Mouse (Mus musculus): Measurements from ENCODE around the gene Id3. TPM values are rescaled to one million over a fixed set of nuclear protein-coding genes. Genes with fewer than 3 reads are reported as not detected.

The Id3 gene
- polyA plus RNA-seq, 1 experiment from 2014 or later = 118 TPM

DNA sequence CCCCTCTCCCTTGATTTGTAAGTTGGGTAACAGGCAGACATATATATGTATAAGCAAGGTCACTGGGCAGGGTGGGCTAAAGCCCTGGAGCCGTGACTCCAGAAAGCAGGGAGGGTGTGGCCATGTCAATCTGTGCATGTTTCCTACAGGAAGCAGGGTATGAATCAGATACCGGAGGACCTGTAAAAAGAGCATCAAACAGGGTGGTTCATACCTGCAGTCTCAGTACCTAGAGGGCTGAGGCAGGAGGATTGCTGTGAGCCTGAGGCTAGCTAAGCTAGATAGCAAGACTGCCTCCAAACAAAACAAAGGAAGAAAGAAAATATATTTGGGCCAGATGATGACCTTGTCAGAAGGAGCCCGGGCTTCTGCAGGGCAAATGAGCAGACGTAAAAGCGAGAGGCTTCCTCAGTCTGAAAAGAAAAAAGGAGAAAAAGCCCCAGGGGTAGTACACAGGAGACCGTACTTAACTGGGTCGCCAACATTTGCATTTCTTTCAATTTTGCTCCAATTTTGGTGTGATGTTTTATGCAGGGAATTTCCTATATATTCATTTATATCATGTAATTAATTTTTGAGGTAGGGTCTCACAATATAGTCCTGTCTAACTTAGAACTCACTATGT, 21.3 kb upstream of the Id3 start:
- H3K4me2 ChIP-seq (ENCODE audit: low read length) = no peak overlapping the region
- 83% methylated on average over 7 of the region's 7 CpGs for WGBS
- H3K27me3 ChIP-seq (replicated peaks; ENCODE audit: control insufficient read depth, insufficient read depth, low read length) = no peaks in the 10 kb centered on the region
- no peak overlapping the region for H3K27ac ChIP-seq (ENCODE audit: low read depth, low read length)
- H3K9me3 ChIP-seq (replicated peaks; ENCODE audit: control insufficient read depth, low read length) = no peaks in the 10 kb centered on the region
- DNase-seq (ENCODE audit: low spot score) (no peak), ATAC-seq (no peak)
- no peaks in the 10 kb centered on the region for H3K4me1 ChIP-seq (ENCODE audit: control insufficient read depth, insufficient read depth, low read length)
- H3K4me3 ChIP-seq (ENCODE audit: low read depth, low read length) = no peak overlapping the region
- H3K9ac ChIP-seq (ENCODE audit: low read length) = no peak overlapping the region
- no peaks in the 10 kb centered on the region for H3K36me3 ChIP-seq (ENCODE audit: control insufficient read depth, insufficient read depth, low read length)

DNA sequence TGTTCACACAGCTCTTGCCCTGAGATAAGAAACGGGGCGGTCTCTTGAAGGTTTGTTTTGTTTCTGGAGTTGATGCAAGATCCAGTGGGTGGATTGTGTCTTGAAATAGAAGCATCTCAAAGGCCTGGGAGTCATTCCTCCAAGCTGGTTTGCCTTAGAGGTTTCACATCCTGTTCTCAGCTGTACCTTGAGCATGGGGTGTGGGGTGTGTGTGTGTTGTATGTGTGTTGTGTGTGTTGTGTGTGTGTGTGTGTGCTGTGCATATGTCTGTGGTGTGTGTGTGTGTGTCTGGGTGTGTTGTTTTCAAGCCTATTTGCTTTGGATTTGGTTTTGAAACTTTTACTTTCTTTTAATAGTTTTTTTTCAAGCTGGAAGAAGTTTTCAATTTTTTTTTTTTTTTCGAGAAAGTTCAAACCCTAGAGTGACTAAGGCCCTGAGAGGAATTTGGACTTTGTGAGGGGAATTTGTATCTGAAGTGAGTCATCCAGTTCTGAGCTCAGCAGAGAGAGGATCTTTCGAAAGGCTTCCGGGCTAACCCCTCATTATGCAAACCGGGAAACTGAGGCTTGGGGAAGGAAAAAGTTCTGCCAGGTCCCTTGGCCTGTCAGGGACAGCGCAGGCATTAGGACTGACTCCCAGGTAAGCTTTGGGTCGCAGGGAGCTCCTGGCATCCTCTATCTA, 20.0 kb upstream of the Id3 start:
- DNase-seq (ENCODE audit: low spot score) (no peak), ATAC-seq (no peak)
- WGBS = 77% methylated on average over 8 of the region's 8 CpGs
- no peak overlapping the region for H3K27ac ChIP-seq (ENCODE audit: low read depth, low read length)
- H3K4me1 ChIP-seq (ENCODE audit: control insufficient read depth, insufficient read depth, low read length) = no peaks in the 10 kb centered on the region
- no peaks in the 10 kb centered on the region for H3K36me3 ChIP-seq (ENCODE audit: control insufficient read depth, insufficient read depth, low read length)
- H3K9ac ChIP-seq (ENCODE audit: low read length) = no peak overlapping the region
- no peaks in the 10 kb centered on the region for H3K9me3 ChIP-seq (replicated peaks; ENCODE audit: control insufficient read depth, low read length)
- no peak overlapping the region for H3K4me2 ChIP-seq (ENCODE audit: low read length)
- no peaks in the 10 kb centered on the region for H3K27me3 ChIP-seq (replicated peaks; ENCODE audit: control insufficient read depth, insufficient read depth, low read length)
- no peak overlapping the region for H3K4me3 ChIP-seq (ENCODE audit: low read depth, low read length)

DNA sequence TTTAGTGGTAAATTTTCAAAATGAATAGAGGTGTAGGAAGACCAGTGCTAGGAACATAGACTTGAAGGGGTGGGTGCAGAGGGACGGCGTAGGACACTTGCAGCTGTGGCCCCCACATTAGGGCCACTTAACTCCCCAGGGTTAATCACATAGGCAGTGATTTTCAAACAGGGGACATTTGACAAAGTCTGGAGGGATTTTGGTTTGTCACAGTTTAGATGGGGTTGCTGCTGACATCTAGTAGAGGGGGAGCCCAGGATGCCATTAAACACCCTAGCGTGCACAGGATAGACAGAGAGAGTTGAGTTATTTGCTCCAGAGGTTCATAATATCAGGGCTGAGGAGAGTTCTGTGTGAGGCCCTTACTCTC, 19.5 kb upstream of the Id3 start:
- Histone ChIP-seq H3K27ac (ENCODE audit: low read depth, low read length) (no peak overlapping the region), H3K4me1 (ENCODE audit: control insufficient read depth, insufficient read depth, low read length) (no peaks in the 10 kb centered on the region), H3K27me3 (replicated peaks; ENCODE audit: control insufficient read depth, insufficient read depth, low read length) (no peaks in the 10 kb centered on the region), H3K36me3 (ENCODE audit: control insufficient read depth, insufficient read depth, low read length) (no peaks in the 10 kb centered on the region), H3K9ac (ENCODE audit: low read length) (no peak overlapping the region), H3K4me3 (ENCODE audit: low read depth, low read length) (no peak overlapping the region), H3K4me2 (ENCODE audit: low read length) (no peak overlapping the region), H3K9me3 (replicated peaks; ENCODE audit: control insufficient read depth, low read length) (no peaks in the 10 kb centered on the region)
- DNase-seq (ENCODE audit: low spot score) (no peak), ATAC-seq (no peak)
- WGBS = 96% methylated on average over 3 of the region's 3 CpGs

DNA sequence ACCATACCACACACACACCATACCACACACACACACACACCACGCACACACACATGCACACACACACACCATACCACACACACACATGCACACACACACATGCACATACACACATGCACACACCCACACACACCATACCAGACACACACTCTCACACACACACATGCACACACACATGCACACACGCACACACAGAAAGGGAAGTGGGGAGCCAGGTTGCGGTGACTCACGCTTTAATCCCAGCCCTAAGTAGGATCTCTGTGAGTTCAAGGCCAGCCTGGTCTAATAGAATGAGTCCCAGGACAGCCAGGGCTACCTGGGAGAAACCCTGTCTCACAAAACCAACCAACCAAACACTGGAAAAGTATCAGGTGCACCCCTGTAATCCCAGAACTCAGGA, 18.7 kb upstream of the Id3 start:
- H3K9ac ChIP-seq (ENCODE audit: low read length) = no peak overlapping the region
- H3K9me3 ChIP-seq (replicated peaks; ENCODE audit: control insufficient read depth, low read length) = no peaks in the 10 kb centered on the region
- no peaks in the 10 kb centered on the region for H3K36me3 ChIP-seq (ENCODE audit: control insufficient read depth, insufficient read depth, low read length)
- no peaks in the 10 kb centered on the region for H3K4me1 ChIP-seq (ENCODE audit: control insufficient read depth, insufficient read depth, low read length)
- 98% methylated on average over 4 of the region's 4 CpGs for WGBS
- no peak overlapping the region for H3K27ac ChIP-seq (ENCODE audit: low read depth, low read length)
- H3K4me2 ChIP-seq (ENCODE audit: low read length) = no peak overlapping the region
- DNase-seq (ENCODE audit: low spot score) (no peak), ATAC-seq (no peak)
- no peak overlapping the region for H3K4me3 ChIP-seq (ENCODE audit: low read depth, low read length)
- H3K27me3 ChIP-seq (replicated peaks; ENCODE audit: control insufficient read depth, insufficient read depth, low read length) = no peaks in the 10 kb centered on the region

DNA sequence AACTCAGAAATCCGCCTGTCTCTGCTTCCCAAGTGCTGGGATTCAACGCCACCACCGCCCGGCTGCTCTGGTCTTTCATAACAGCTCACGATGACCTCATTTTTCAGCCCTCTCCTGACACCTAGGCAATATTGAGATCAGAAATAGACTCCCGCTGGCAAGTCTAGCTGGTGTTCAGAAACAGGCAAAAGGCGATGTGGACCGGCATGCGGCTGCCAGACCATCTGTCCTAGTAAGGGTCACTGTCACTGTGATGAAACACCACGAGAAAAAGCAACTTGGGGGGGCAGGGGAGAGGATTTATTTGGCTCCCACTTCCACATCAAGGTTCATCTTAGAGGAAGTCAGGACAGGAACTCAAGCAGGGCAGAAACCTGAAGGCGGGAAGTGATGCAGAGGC, 17.8 kb upstream of the Id3 start:
- no peaks in the 10 kb centered on the region for H3K27me3 ChIP-seq (replicated peaks; ENCODE audit: control insufficient read depth, insufficient read depth, low read length)
- no peaks in the 10 kb centered on the region for H3K9me3 ChIP-seq (replicated peaks; ENCODE audit: control insufficient read depth, low read length)
- no peak for ATAC-seq
- H3K9ac ChIP-seq (ENCODE audit: low read length) = no peak overlapping the region
- H3K4me2 ChIP-seq (ENCODE audit: low read length) = no peak overlapping the region
- H3K36me3 ChIP-seq (ENCODE audit: control insufficient read depth, insufficient read depth, low read length) = no peaks in the 10 kb centered on the region
- no peak overlapping the region for H3K4me3 ChIP-seq (ENCODE audit: low read depth, low read length)
- no peaks in the 10 kb centered on the region for H3K4me1 ChIP-seq (ENCODE audit: control insufficient read depth, insufficient read depth, low read length)
- no peak overlapping the region for H3K27ac ChIP-seq (ENCODE audit: low read depth, low read length)
- WGBS = 90% methylated on average over 11 of the region's 11 CpGs
- no peak for DNase-seq (ENCODE audit: low spot score)

DNA sequence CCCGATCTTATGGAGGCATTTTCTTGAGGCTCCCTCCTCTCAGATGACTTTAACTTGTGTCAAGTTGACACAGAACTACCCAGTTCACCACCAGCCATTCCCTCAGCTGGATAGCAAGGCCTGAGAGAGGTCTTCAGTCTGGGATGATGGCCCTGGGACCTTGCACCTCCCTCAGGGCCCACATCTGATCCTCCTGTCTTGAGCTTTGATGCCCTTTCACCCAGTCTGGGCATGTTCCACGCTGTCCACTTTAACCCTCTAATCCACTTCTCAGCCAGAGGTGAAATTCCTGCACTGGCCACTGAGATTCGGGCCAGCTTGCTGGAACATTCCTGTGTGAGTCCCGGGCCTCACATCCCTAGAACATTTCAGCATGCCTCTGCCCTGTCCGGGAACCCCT, 17.3 kb upstream of the Id3 start:
- H3K27ac ChIP-seq (ENCODE audit: low read depth, low read length) = no peak overlapping the region
- 83% methylated on average over 5 of the region's 5 CpGs for WGBS

DNA sequence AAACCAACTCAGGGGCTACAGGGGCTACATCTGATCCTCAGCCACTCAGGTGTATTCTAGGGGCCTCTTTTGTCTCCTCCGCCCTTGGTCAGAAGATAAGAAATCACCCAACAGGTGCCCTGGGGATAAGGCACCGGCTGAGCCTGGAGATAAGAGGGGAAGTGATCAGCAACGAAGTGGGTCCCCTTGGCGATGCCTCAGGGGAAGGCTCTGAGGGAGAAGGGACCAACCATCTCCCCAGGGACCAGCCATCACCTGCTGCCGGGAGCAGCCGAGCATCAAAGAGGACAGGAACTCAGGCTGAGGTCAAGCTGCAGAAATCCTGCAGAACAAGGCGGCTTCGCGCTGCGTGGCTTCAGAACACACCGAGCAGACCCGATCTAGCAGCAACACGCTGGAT, 15.6 kb upstream of the Id3 start:
- H3K9ac ChIP-seq (ENCODE audit: low read length) = no peak overlapping the region
- 79% methylated on average over 13 of the region's 13 CpGs for WGBS
- H3K27ac ChIP-seq (ENCODE audit: low read depth, low read length) = no peak overlapping the region
- no peak overlapping the region for H3K4me3 ChIP-seq (ENCODE audit: low read depth, low read length)
- DNase-seq (ENCODE audit: low spot score) = no peak
- no peaks in the 10 kb centered on the region for H3K27me3 ChIP-seq (replicated peaks; ENCODE audit: control insufficient read depth, insufficient read depth, low read length)
- H3K36me3 ChIP-seq (ENCODE audit: control insufficient read depth, insufficient read depth, low read length) = no peaks in the 10 kb centered on the region
- ATAC-seq = no peak
- no peak overlapping the region for H3K4me2 ChIP-seq (ENCODE audit: low read length)
- H3K4me1 ChIP-seq (ENCODE audit: control insufficient read depth, insufficient read depth, low read length) = no peaks in the 10 kb centered on the region
- H3K9me3 ChIP-seq (replicated peaks; ENCODE audit: control insufficient read depth, low read length) = no peaks in the 10 kb centered on the region

More for the DNA sequence above, 17.3 kb upstream of the Id3 start:
- no peaks in the 10 kb centered on the region for H3K36me3 ChIP-seq (ENCODE audit: control insufficient read depth, insufficient read depth, low read length)
- DNase-seq (ENCODE audit: low spot score) (no peak), ATAC-seq (no peak)
- H3K4me3 ChIP-seq (ENCODE audit: low read depth, low read length) = no peak overlapping the region
- no peaks in the 10 kb centered on the region for H3K9me3 ChIP-seq (replicated peaks; ENCODE audit: control insufficient read depth, low read length)
- no peaks in the 10 kb centered on the region for H3K4me1 ChIP-seq (ENCODE audit: control insufficient read depth, insufficient read depth, low read length)
- H3K4me2 ChIP-seq (ENCODE audit: low read length) = no peak overlapping the region
- no peak overlapping the region for H3K9ac ChIP-seq (ENCODE audit: low read length)
- no peaks in the 10 kb centered on the region for H3K27me3 ChIP-seq (replicated peaks; ENCODE audit: control insufficient read depth, insufficient read depth, low read length)

DNA sequence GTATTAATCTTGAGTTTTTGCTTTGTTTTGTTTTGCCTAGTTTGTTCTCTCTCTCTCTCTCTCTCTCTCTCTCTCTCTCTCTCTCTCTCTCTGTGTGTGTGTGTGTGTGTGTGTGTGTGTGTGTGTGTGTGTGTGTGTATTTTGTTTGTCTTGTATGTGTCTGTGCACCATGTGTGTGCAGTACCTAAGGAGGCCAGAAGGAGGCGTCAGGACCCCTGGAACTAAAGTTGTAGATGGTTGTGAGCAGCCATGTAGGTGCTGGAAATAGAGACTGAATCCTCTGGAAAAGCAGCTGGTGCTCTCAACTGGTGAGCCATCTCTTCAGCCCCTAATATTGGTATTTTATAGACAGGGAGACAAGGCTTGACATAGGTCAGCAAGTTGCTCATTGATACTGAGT, 13.5 kb upstream of the Id3 start:
- ATAC-seq = no peak
- Histone ChIP-seq H3K4me2 (ENCODE audit: low read length) (no peak overlapping the region), H3K27ac (ENCODE audit: low read depth, low read length) (no peak overlapping the region)

DNA sequence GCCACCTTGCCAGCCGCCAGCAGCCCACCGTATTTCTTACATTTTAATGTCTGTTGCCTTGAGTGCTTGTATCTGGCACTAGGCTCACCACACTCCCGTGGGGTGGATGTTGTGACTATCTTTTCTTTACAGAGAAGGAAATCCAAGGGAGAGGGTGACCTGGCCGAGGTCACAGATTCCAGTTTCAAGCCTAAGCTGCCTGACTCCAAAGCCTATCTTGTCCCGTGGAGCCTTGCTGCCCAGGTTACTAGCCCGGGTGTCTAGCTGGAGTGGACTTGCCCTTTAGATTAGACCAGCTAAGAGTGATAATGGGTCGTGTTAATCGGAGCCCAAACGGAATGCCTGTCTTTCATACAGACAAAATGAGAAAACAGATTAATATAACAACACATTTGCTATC, 9.5 kb upstream of the Id3 start:
- H3K4me1 ChIP-seq (ENCODE audit: control insufficient read depth, insufficient read depth, low read length) = peaks cover 27% of the 10 kb centered on the region
- DNase-seq (ENCODE audit: low spot score) = no peak
- H3K27ac ChIP-seq (ENCODE audit: low read depth, low read length) = peak overlapping the region; percentile 97
- WGBS = 19% methylated on average over 9 of the region's 9 CpGs
- peak overlapping the region; percentile 77 for H3K9ac ChIP-seq (ENCODE audit: low read length)
- no peaks in the 10 kb centered on the region for H3K36me3 ChIP-seq (ENCODE audit: control insufficient read depth, insufficient read depth, low read length)
- H3K4me2 ChIP-seq (ENCODE audit: low read length) = peak overlapping the region; percentile 76
- no peak for ATAC-seq
- no peaks in the 10 kb centered on the region for H3K9me3 ChIP-seq (replicated peaks; ENCODE audit: control insufficient read depth, low read length)
- H3K4me3 ChIP-seq (ENCODE audit: low read depth, low read length) = no peak overlapping the region
- H3K27me3 ChIP-seq (replicated peaks; ENCODE audit: control insufficient read depth, insufficient read depth, low read length) = no peaks in the 10 kb centered on the region

More for the DNA sequence above, 13.5 kb upstream of the Id3 start:
- DNase-seq (ENCODE audit: low spot score) = no peak
- Histone ChIP-seq H3K9ac (ENCODE audit: low read length) (no peak overlapping the region), H3K9me3 (replicated peaks; ENCODE audit: control insufficient read depth, low read length) (no peaks in the 10 kb centered on the region), H3K36me3 (ENCODE audit: control insufficient read depth, insufficient read depth, low read length) (no peaks in the 10 kb centered on the region), H3K4me1 (ENCODE audit: control insufficient read depth, insufficient read depth, low read length) (peaks cover 14% of the 10 kb centered on the region), H3K4me3 (ENCODE audit: low read depth, low read length) (no peak overlapping the region), H3K27me3 (replicated peaks; ENCODE audit: control insufficient read depth, insufficient read depth, low read length) (no peaks in the 10 kb centered on the region)
- 80% methylated on average over 1 of the region's 1 CpGs for WGBS
